Mouse (Mus musculus): ENCODE results near the gene Clcc1. TPM values are rescaled to one million over a fixed set of nuclear protein-coding genes. Genes with fewer than 3 reads are reported as not detected.

Gene Clcc1
- polyA plus RNA-seq, 1 experiment: 21.8 TPM

DNA sequence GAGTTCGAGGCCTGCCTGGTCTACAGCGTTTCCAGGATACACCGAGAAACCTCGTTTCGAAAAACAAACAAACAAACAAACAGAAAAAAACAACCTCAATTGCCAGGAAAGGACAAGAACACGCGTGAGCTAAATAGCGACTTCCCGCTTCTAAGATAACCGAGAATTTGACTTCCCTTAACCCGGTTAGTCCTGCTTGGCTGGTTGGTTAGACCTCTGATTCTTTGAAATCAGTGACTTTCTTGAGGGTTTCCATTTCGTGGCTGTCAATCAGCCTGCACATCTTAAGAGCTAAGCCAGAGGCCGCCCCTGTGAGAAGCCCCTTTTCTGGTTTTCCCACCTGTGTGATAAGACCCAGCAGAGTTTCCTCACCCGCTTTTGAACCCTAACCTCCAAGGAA is 853 bp downstream of the Clcc1 start:
- Histone ChIP-seq H3K4me2 (ENCODE audit: low read depth) (peak overlapping the region; percentile 92), H3K79me2 (ENCODE audit: control insufficient read depth, insufficient read depth) (peaks cover 17% of the 10 kb centered on the region), H3K4me3 (peak overlapping the region; percentile 41), H3K27me3 (ENCODE audit: control insufficient read depth, insufficient read depth, insufficient read length) (no peaks in the 10 kb centered on the region), H3K36me3 (ENCODE audit: control insufficient read depth, insufficient read depth) (no peaks in the 10 kb centered on the region), H3ac (ENCODE audit: control insufficient read depth, insufficient read length) (peak overlapping the region; percentile 35)
- TF ChIP-seq MYOD1 (IDR thresholded peaks at IDR 0.05; ENCODE audit: control insufficient read depth in 1 of 3, insufficient read length in 2 of 3, low read depth in 2 of 3) (no peak), TCF12 (IDR thresholded peaks at IDR 0.05; ENCODE audit: insufficient read depth, poor library complexity, severe bottlenecking) (no peak), REST (IDR thresholded peaks at IDR 0.05; ENCODE audit: insufficient read depth, insufficient read length) (no peak), MAX (IDR thresholded peaks at IDR 0.05; ENCODE audit: low read depth) (no peak), TCF3 (IDR thresholded peaks at IDR 0.05; ENCODE audit: insufficient read length, low read depth) (no peak), POLR2AphosphoS2 (IDR thresholded peaks at IDR 0.05; ENCODE audit: insufficient read length, low read depth) (no peak), USF1 (IDR thresholded peaks at IDR 0.05; ENCODE audit: low read depth) (no peak), POLR2A (IDR thresholded peaks at IDR 0.05; ENCODE audit: insufficient read length, low read depth) (no peak), SRF (IDR thresholded peaks at IDR 0.05; ENCODE audit: control insufficient read depth, insufficient read length, low read depth) (no peak), E2F4 (IDR thresholded peaks at IDR 0.05; ENCODE audit: insufficient read depth) (no peak), MYOG (IDR thresholded peaks at IDR 0.05; ENCODE audit: control insufficient read depth in 1 of 3, insufficient read depth in 1 of 3, insufficient read length in 2 of 3, low read depth in 2 of 3) (no peak), CEBPB (IDR thresholded peaks at IDR 0.05; ENCODE audit: insufficient read depth, poor library complexity, severe bottlenecking) (no peak)

- H3K79me2 ChIP-seq (ENCODE audit: control insufficient read depth, insufficient read depth): peaks cover 17% of the 10 kb centered on the region
Observed at GRCm38 (mm10) chr3:108655486-108655885, 1.8 kb downstream of the Clcc1 start.

DNA sequence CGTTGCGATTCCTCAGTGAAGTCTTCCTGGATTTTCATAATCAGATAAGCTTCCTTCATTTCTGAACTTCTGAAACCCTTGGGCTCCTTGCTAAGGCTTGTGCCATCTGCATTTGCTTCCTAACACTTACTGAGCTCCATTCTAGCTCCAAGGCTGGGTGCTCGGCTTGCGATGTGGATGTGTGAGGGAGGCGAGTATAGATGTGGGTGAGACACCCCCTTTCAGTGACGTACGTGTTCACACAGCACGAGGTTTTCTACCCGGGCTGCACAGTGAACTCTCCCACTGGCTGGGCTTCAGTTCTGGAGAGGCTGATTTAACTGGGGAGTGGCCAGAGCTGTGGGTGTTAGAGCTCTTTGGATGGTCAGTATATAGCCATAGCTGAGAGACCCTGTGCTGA is 4.9 kb downstream of the Clcc1 start:
- no peak for TF ChIP-seq MYOG (IDR thresholded peaks at IDR 0.05; ENCODE audit: control insufficient read depth in 1 of 3, insufficient read depth in 1 of 3, insufficient read length in 2 of 3, low read depth in 2 of 3)
- TF ChIP-seq MYOD1 (IDR thresholded peaks at IDR 0.05; ENCODE audit: control insufficient read depth in 1 of 3, insufficient read length in 2 of 3, low read depth in 2 of 3): no peak
- no peak for TF ChIP-seq USF1 (IDR thresholded peaks at IDR 0.05; ENCODE audit: low read depth)
- no peak for TF ChIP-seq E2F4 (IDR thresholded peaks at IDR 0.05; ENCODE audit: insufficient read depth)
- TF ChIP-seq TCF12 (IDR thresholded peaks at IDR 0.05; ENCODE audit: insufficient read depth, poor library complexity, severe bottlenecking): no peak
- no peak for TF ChIP-seq MAX (IDR thresholded peaks at IDR 0.05; ENCODE audit: low read depth)
- no peak for TF ChIP-seq POLR2A (IDR thresholded peaks at IDR 0.05; ENCODE audit: insufficient read length, low read depth)
- TF ChIP-seq POLR2AphosphoS2 (IDR thresholded peaks at IDR 0.05; ENCODE audit: insufficient read length, low read depth): no peak
- no peak for TF ChIP-seq SRF (IDR thresholded peaks at IDR 0.05; ENCODE audit: control insufficient read depth, insufficient read length, low read depth)
- no peak for TF ChIP-seq TCF3 (IDR thresholded peaks at IDR 0.05; ENCODE audit: insufficient read length, low read depth)
- no peak for TF ChIP-seq CEBPB (IDR thresholded peaks at IDR 0.05; ENCODE audit: insufficient read depth, poor library complexity, severe bottlenecking)
- no peak for TF ChIP-seq REST (IDR thresholded peaks at IDR 0.05; ENCODE audit: insufficient read depth, insufficient read length)
- Histone ChIP-seq H3K79me2 (ENCODE audit: control insufficient read depth, insufficient read depth) (peaks cover 17% of the 10 kb centered on the region), H3K4me3 (no peak overlapping the region), H3K27me3 (ENCODE audit: control insufficient read depth, insufficient read depth, insufficient read length) (no peaks in the 10 kb centered on the region), H3ac (ENCODE audit: control insufficient read depth, insufficient read length) (no peak overlapping the region), H3K36me3 (ENCODE audit: control insufficient read depth, insufficient read depth) (peaks cover 10% of the 10 kb centered on the region), H3K4me2 (ENCODE audit: low read depth) (no peak overlapping the region)

More at GRCm38 (mm10) chr3:108655486-108655885, 1.8 kb downstream of the Clcc1 start:
- Histone ChIP-seq H3K4me3 (no peak overlapping the region), H3K36me3 (ENCODE audit: control insufficient read depth, insufficient read depth) (no peaks in the 10 kb centered on the region), H3K4me2 (ENCODE audit: low read depth) (no peak overlapping the region), H3ac (ENCODE audit: control insufficient read depth, insufficient read length) (no peak overlapping the region), H3K27me3 (ENCODE audit: control insufficient read depth, insufficient read depth, insufficient read length) (no peaks in the 10 kb centered on the region)
- TF ChIP-seq REST (IDR thresholded peaks at IDR 0.05; ENCODE audit: insufficient read depth, insufficient read length): no peak
- no peak for TF ChIP-seq TCF3 (IDR thresholded peaks at IDR 0.05; ENCODE audit: insufficient read length, low read depth)
- no peak for TF ChIP-seq POLR2A (IDR thresholded peaks at IDR 0.05; ENCODE audit: insufficient read length, low read depth)
- no peak for TF ChIP-seq MYOD1 (IDR thresholded peaks at IDR 0.05; ENCODE audit: control insufficient read depth in 1 of 3, insufficient read length in 2 of 3, low read depth in 2 of 3)
- TF ChIP-seq E2F4 (IDR thresholded peaks at IDR 0.05; ENCODE audit: insufficient read depth): no peak
- no peak for TF ChIP-seq TCF12 (IDR thresholded peaks at IDR 0.05; ENCODE audit: insufficient read depth, poor library complexity, severe bottlenecking)
- no peak for TF ChIP-seq MAX (IDR thresholded peaks at IDR 0.05; ENCODE audit: low read depth)
- no peak for TF ChIP-seq SRF (IDR thresholded peaks at IDR 0.05; ENCODE audit: control insufficient read depth, insufficient read length, low read depth)
- no peak for TF ChIP-seq CEBPB (IDR thresholded peaks at IDR 0.05; ENCODE audit: insufficient read depth, poor library complexity, severe bottlenecking)
- TF ChIP-seq POLR2AphosphoS2 (IDR thresholded peaks at IDR 0.05; ENCODE audit: insufficient read length, low read depth): no peak
- TF ChIP-seq USF1 (IDR thresholded peaks at IDR 0.05; ENCODE audit: low read depth): no peak
- TF ChIP-seq MYOG (IDR thresholded peaks at IDR 0.05; ENCODE audit: control insufficient read depth in 1 of 3, insufficient read depth in 1 of 3, insufficient read length in 2 of 3, low read depth in 2 of 3): no peak

DNA sequence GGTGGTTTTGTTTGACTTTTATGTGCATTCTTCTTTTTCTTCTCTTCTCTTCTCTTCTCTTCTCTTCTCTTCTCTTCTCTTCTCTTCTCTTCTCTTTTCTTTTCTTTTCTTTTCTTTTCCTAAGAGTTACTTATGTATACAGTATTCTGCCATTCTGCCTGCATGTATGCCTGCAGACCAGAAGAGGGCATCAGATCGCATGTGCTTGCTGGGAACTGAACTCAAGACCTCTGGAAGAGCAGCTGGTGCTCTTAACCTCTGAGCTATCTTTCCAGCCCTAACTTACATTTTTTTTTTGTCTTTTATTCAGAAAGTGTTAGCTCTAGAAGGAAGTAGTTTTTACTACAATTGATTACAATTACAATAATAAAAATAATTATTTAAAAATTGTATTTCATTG is 7.2 kb downstream of the Clcc1 start:
- Histone ChIP-seq H3K36me3 (ENCODE audit: control insufficient read depth, insufficient read depth) (peaks cover 14% of the 10 kb centered on the region), H3K27me3 (ENCODE audit: control insufficient read depth, insufficient read depth, insufficient read length) (no peaks in the 10 kb centered on the region), H3K79me2 (ENCODE audit: control insufficient read depth, insufficient read depth) (peaks cover 8% of the 10 kb centered on the region), H3K4me2 (ENCODE audit: low read depth) (no peak overlapping the region), H3ac (ENCODE audit: control insufficient read depth, insufficient read length) (no peak overlapping the region), H3K4me3 (no peak overlapping the region)
- TF ChIP-seq TCF3 (IDR thresholded peaks at IDR 0.05; ENCODE audit: insufficient read length, low read depth) (no peak), MYOD1 (IDR thresholded peaks at IDR 0.05; ENCODE audit: control insufficient read depth in 1 of 3, insufficient read length in 2 of 3, low read depth in 2 of 3) (no peak), TCF12 (IDR thresholded peaks at IDR 0.05; ENCODE audit: insufficient read depth, poor library complexity, severe bottlenecking) (no peak), USF1 (IDR thresholded peaks at IDR 0.05; ENCODE audit: low read depth) (no peak), MYOG (IDR thresholded peaks at IDR 0.05; ENCODE audit: control insufficient read depth in 1 of 3, insufficient read depth in 1 of 3, insufficient read length in 2 of 3, low read depth in 2 of 3) (no peak)

Data from myocyte (in vitro differentiated cells).